Mouse (Mus musculus): ENCODE results near the gene Gm20388. TPM values are rescaled to one million over a fixed set of nuclear protein-coding genes. Genes with fewer than 3 reads are reported as not detected.

The Gm20388 gene
- polyA plus RNA-seq, 1 experiment from 2014 or later: 2.5 TPM

GRCm38 (mm10) chr8:123813173-123813891 is 3902.7 kb downstream of the Gm20388 start:
- 81% methylated on average over 16 of the region's 16 CpGs for WGBS
- Histone ChIP-seq H3K9me3 (replicated peaks) (no peaks in the 10 kb centered on the region), H3K27me3 (ENCODE audit: low read depth, poor library complexity, severe bottlenecking) (no peaks in the 10 kb centered on the region), H3K36me3 (peaks cover 47% of the 10 kb centered on the region), H3K27ac (peak overlapping the region; percentile 42), H3K4me3 (no peak overlapping the region), H3K4me1 (peaks cover 10% of the 10 kb centered on the region)
- no peak for DNase-seq (ENCODE audit: low spot score)

DNA sequence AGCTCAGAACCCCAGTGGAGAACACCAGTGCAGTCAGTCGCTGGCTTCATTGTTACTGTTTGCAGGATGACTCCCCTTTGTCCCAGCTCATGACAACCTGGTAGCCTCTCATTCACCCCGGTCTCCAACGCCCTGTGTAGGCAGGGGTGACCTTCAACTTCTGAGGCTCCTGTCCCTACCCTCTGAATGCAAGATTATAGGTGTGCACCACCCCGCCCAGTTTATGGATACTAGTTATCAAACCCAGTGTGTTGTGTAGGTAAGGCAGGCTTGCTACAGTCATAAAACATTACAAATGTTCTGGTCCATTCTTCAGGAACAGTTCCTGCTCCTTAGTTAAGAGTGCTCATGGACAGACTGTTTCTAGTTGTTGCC is 3903.2 kb downstream of the Gm20388 start:
- DNase-seq (ENCODE audit: low spot score): no peak
- Histone ChIP-seq H3K4me1 (peaks cover 10% of the 10 kb centered on the region), H3K4me3 (no peak overlapping the region), H3K36me3 (peaks cover 51% of the 10 kb centered on the region), H3K27me3 (ENCODE audit: low read depth, poor library complexity, severe bottlenecking) (no peaks in the 10 kb centered on the region), H3K27ac (peak overlapping the region; percentile 42), H3K9me3 (replicated peaks) (no peaks in the 10 kb centered on the region)
- 92% methylated on average over 4 of the region's 4 CpGs for WGBS

GRCm38 (mm10) chr8:123815325-123815724 is 3904.7 kb downstream of the Gm20388 start:
- Histone ChIP-seq H3K9me3 (replicated peaks) (no peaks in the 10 kb centered on the region), H3K4me3 (no peak overlapping the region), H3K27ac (no peak overlapping the region), H3K27me3 (ENCODE audit: low read depth, poor library complexity, severe bottlenecking) (no peaks in the 10 kb centered on the region), H3K36me3 (peaks cover 49% of the 10 kb centered on the region), H3K4me1 (peaks cover 10% of the 10 kb centered on the region)
- WGBS: 86% methylated on average over 11 of the region's 11 CpGs
- DNase-seq (ENCODE audit: low spot score): no peak

DNA sequence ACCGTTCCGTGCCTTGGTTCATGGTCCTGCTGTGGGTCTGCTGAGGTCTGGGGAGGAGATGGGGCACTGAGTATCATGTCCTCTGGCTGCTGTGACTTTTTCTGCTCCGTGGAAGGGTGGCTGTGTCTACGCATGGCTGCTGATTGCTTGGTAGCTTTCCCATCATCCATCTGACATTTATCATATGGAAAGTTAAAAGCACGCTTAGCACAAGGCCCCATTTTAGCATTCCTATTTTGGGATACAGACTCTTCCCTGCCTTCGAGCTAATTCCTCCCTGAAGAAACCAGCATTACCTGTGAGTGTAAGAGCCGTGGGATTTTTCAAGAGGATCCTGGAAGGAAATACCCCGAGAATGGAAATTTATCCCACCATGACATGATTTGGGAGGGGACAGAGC is 3906.3 kb downstream of the Gm20388 start:
- 90% methylated on average over 8 of the region's 8 CpGs for WGBS
- Histone ChIP-seq H3K4me1 (peaks cover 10% of the 10 kb centered on the region), H3K27ac (no peak overlapping the region), H3K4me3 (no peak overlapping the region), H3K9me3 (replicated peaks) (no peaks in the 10 kb centered on the region), H3K36me3 (peaks cover 60% of the 10 kb centered on the region), H3K27me3 (ENCODE audit: low read depth, poor library complexity, severe bottlenecking) (no peaks in the 10 kb centered on the region)
- DNase-seq (ENCODE audit: low spot score): no peak

DNA sequence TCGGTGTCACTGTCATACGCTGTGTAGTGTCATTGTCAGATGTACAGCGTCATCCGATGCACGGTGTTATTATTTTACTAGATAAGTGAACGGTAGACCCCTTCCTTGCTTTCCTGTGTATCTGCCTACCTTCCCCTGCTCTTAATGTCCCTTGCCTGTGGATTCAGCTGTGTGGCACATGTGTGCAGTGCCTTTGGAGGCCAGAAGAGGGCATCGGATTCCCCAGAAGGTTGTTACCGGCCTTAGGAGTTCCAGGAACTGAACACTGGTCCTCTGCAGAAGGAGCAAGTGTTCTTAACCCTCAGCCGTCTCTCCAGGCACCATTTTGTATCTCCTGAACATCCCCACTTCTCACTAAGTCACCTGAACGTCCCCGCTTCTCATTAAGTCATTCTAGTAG is 3907.1 kb downstream of the Gm20388 start:
- H3K27ac ChIP-seq: no peak overlapping the region
- H3K36me3 ChIP-seq: peaks cover 64% of the 10 kb centered on the region
- no peak for DNase-seq (ENCODE audit: low spot score)
- no peaks in the 10 kb centered on the region for H3K27me3 ChIP-seq (ENCODE audit: low read depth, poor library complexity, severe bottlenecking)
- 92% methylated on average over 11 of the region's 11 CpGs for WGBS
- H3K4me3 ChIP-seq: no peak overlapping the region
- H3K9me3 ChIP-seq (replicated peaks): no peaks in the 10 kb centered on the region
- H3K4me1 ChIP-seq: peaks cover 10% of the 10 kb centered on the region

- Histone ChIP-seq H3K36me3 (peaks cover 76% of the 10 kb centered on the region), H3K9me3 (replicated peaks) (no peaks in the 10 kb centered on the region), H3K4me1 (no peaks in the 10 kb centered on the region), H3K27ac (no peak overlapping the region), H3K4me3 (no peak overlapping the region), H3K27me3 (ENCODE audit: low read depth, poor library complexity, severe bottlenecking) (no peaks in the 10 kb centered on the region)
- no peak for DNase-seq (ENCODE audit: low spot score)
- WGBS: 94% methylated on average over 19 of the region's 19 CpGs
These were observed 3909.3 kb downstream of the Gm20388 start for GRCm38 (mm10) chr8:123819683-123820610.

- 96% methylated on average over 6 of the region's 6 CpGs for WGBS
These were observed 3910.1 kb downstream of the Gm20388 start for GRCm38 (mm10) chr8:123820780-123821179.

GRCm38 (mm10) chr8:123823111-123823510 is 3912.5 kb downstream of the Gm20388 start:
- 95% methylated on average over 10 of the region's 10 CpGs for WGBS
- Histone ChIP-seq H3K36me3 (peaks cover 76% of the 10 kb centered on the region), H3K4me1 (no peaks in the 10 kb centered on the region), H3K4me3 (no peak overlapping the region), H3K9me3 (replicated peaks) (no peaks in the 10 kb centered on the region), H3K27ac (no peak overlapping the region), H3K27me3 (ENCODE audit: low read depth, poor library complexity, severe bottlenecking) (no peaks in the 10 kb centered on the region)
- no peak for DNase-seq (ENCODE audit: low spot score)

More at GRCm38 (mm10) chr8:123820780-123821179, 3910.1 kb downstream of the Gm20388 start:
- Histone ChIP-seq H3K9me3 (replicated peaks) (no peaks in the 10 kb centered on the region), H3K4me3 (no peak overlapping the region), H3K4me1 (no peaks in the 10 kb centered on the region), H3K27me3 (ENCODE audit: low read depth, poor library complexity, severe bottlenecking) (no peaks in the 10 kb centered on the region), H3K36me3 (peaks cover 76% of the 10 kb centered on the region), H3K27ac (no peak overlapping the region)
- no peak for DNase-seq (ENCODE audit: low spot score)

DNA sequence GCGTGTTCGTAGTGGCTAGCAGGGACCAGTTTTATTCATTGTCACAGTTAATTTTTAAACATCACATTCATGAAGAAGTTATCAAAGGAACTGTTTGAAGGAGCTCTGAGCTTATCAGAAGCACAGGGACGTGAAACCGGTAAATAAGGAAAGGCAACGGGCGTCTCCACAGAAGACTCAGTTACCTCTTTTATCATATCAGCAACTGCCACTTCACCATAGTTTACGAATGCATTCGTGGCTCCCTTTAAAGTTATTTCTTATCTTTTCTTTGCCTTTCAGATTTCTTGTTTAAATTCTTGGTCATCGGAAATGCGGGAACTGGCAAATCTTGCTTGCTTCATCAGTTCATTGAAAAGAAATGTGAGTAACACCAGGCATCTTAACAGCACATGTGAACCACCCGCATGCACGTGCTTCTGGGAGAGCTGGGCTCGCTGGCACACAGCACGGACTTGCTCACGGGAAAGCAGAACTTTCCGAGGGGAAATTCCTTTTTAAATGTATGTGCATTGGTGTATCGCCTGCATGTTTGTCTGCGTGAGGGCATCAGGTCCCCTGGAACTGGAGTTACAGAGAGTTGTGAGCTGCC is 3913.0 kb downstream of the Gm20388 start:
- no peak overlapping the region for H3K4me3 ChIP-seq
- H3K4me1 ChIP-seq: no peaks in the 10 kb centered on the region
- DNase-seq (ENCODE audit: low spot score): no peak
- WGBS: 95% methylated on average over 18 of the region's 18 CpGs
- peaks cover 79% of the 10 kb centered on the region for H3K36me3 ChIP-seq
- no peaks in the 10 kb centered on the region for H3K9me3 ChIP-seq (replicated peaks)
- no peaks in the 10 kb centered on the region for H3K27me3 ChIP-seq (ENCODE audit: low read depth, poor library complexity, severe bottlenecking)
- no peak overlapping the region for H3K27ac ChIP-seq

DNA sequence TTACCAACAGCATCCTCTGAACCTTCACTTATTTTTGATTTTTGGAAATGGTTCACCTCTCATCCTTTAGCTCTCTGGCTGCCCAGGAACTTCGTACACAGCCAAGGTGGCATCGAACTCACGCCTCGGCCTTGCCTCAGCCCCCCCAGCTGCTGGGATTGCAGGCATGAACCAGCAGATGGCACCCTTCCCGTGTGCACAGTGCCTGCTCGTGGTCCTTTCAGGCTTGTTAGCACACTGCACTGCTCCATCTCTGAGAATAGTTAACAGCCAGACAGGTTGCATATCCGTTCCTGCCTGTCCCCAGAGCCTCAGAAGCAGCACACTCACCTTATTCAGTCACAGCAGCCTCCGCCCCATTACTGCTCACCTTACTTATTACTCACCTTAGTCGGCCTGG is 3915.4 kb downstream of the Gm20388 start:
- Histone ChIP-seq H3K4me3 (no peak overlapping the region), H3K36me3 (peaks cover 86% of the 10 kb centered on the region), H3K4me1 (no peaks in the 10 kb centered on the region), H3K27ac (no peak overlapping the region), H3K27me3 (ENCODE audit: low read depth, poor library complexity, severe bottlenecking) (no peaks in the 10 kb centered on the region), H3K9me3 (replicated peaks) (no peaks in the 10 kb centered on the region)
- DNase-seq (ENCODE audit: low spot score): peak; percentile 49
- WGBS: 66% methylated on average over 9 of the region's 9 CpGs

DNA sequence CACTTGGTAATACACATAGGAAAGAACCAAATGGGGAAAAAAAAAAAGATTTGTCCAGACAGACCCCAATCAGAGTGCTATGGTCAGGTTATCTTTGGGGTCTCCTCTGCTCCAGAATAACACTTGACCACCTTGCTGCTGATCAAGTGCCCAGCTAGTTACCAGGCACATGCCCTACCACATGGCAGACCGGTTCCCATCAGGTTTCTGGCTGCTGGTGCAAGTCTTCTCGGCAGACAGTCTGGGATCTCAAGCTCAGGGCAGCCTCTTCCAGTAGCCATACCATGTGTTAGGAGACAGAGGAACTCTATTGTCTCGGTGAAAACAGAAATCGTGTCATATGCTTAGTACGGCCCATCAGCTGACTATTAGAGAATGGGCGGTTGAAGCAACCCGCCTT is 3916.1 kb downstream of the Gm20388 start:
- H3K4me3 ChIP-seq: no peak overlapping the region
- DNase-seq (ENCODE audit: low spot score): no peak
- H3K36me3 ChIP-seq: peaks cover 87% of the 10 kb centered on the region
- no peaks in the 10 kb centered on the region for H3K27me3 ChIP-seq (ENCODE audit: low read depth, poor library complexity, severe bottlenecking)
- H3K4me1 ChIP-seq: no peaks in the 10 kb centered on the region
- H3K27ac ChIP-seq: no peak overlapping the region
- 91% methylated on average over 7 of the region's 7 CpGs for WGBS
- H3K9me3 ChIP-seq (replicated peaks): no peaks in the 10 kb centered on the region

DNA sequence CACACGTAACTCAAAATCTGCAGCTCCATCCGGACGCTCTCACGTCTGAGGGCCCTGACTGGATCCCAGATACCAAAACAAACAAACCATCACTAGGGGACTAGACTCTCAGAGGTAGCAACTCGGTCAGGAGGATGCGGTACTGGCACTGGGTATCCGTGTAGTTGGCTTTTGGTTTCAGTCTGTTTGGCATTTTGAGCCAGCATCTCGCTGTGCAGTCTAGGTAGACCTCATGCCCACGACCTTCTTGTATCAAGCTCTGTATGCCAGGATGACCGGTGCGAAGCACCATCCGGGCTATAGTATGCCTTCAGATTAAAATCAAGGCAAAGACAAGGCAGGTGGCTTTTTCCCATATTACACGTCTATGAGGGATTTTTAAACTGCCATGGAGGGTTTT is 3916.9 kb downstream of the Gm20388 start:
- Histone ChIP-seq H3K27ac (no peak overlapping the region), H3K4me1 (no peaks in the 10 kb centered on the region), H3K9me3 (replicated peaks) (no peaks in the 10 kb centered on the region), H3K4me3 (no peak overlapping the region), H3K36me3 (peaks cover 93% of the 10 kb centered on the region), H3K27me3 (ENCODE audit: low read depth, poor library complexity, severe bottlenecking) (no peaks in the 10 kb centered on the region)
- 94% methylated on average over 13 of the region's 13 CpGs for WGBS
- DNase-seq (ENCODE audit: low spot score): no peak

- H3K9me3 ChIP-seq (replicated peaks): no peaks in the 10 kb centered on the region
- WGBS: 97% methylated on average over 4 of the region's 4 CpGs
- peak; percentile 58 for DNase-seq (ENCODE audit: low spot score)
- H3K36me3 ChIP-seq: peaks cover 100% of the 10 kb centered on the region
- H3K27me3 ChIP-seq (ENCODE audit: low read depth, poor library complexity, severe bottlenecking): no peaks in the 10 kb centered on the region
- no peaks in the 10 kb centered on the region for H3K4me1 ChIP-seq
- H3K27ac ChIP-seq: no peak overlapping the region
- no peak overlapping the region for H3K4me3 ChIP-seq
These were observed 3922.1 kb downstream of the Gm20388 start for GRCm38 (mm10) chr8:123832757-123833156.
